Mouse (Mus musculus) lung, embryonic 16.5 days (tissue): ENCODE data around the gene Uqcrc1. TPM values are rescaled to one million over a fixed set of nuclear protein-coding genes. Genes with fewer than 3 reads are reported as not detected.
A peak's percentile ranks its signal among the peaks of the same experiment; 100 is the strongest.

Experiments
- ATAC-seq: fragments of 200-750 bp; cut with Nextera tagmentation; 2 replicates; pipeline ENCODE4 v1.8.0; 2017; ENCODE audit warnings: low read depth, mild to moderate bottlenecking, moderate library complexity
- H3K27ac ChIP-seq: fragments of 300-500 bp; sonication (generic); 2 replicates; pipeline ENCODE4 v1.5.1; 2014; ENCODE audit warnings: mild to moderate bottlenecking, control low read depth, low read length
- H3K27me3 ChIP-seq: fragments of 300-500 bp; sonication (generic); 2 replicates; pipeline ENCODE4 v1.6.1; 2014; ENCODE audit warnings: low read depth, low read length, mixed read lengths; ENCODE audit not compliant: control insufficient read depth, insufficient read depth
- H3K36me3 ChIP-seq: fragments of 300-500 bp; sonication (generic); 2 replicates; pipeline ENCODE4 v1.6.1; 2014; ENCODE audit warnings: low read length; ENCODE audit not compliant: control insufficient read depth, insufficient read depth
- H3K4me1 ChIP-seq: fragments of 300-500 bp; sonication (generic); replicated peaks from 2 replicates; pipeline ENCODE4 v1.6.1; 2014; ENCODE audit warnings: low read length, mixed read lengths; ENCODE audit not compliant: control insufficient read depth, insufficient read depth
- H3K4me2 ChIP-seq: fragments of 300-500 bp; sonication (generic); 2 replicates; pipeline ENCODE4 v1.6.1; 2014; ENCODE audit warnings: low read depth, low read length, control low read depth
- H3K4me3 ChIP-seq: fragments of 300-500 bp; sonication (generic); 2 replicates; pipeline ENCODE4 v1.5.1; 2014; ENCODE audit warnings: mild to moderate bottlenecking, low read length, control low read depth
- H3K9ac ChIP-seq: fragments of 300-500 bp; sonication (generic); 2 replicates; pipeline ENCODE4 v1.6.1; 2014; ENCODE audit warnings: low read length, control low read depth
- H3K9me3 ChIP-seq: fragments of 300-500 bp; sonication (generic); 2 replicates; pipeline ENCODE4 v1.6.1; 2016; ENCODE audit warnings: low read length; ENCODE audit not compliant: control insufficient read depth
- WGBS: fragments of 180-500 bp; shearing (Covaris S2); extraction: QIAGEN DNeasy Blood & Tissue Kit; methylation state at CpG from one replicate; pipeline ENCODE4 v1.1.7; 2014; 5-methylcytosine and 5-hydroxymethylcytosine counted together
- microRNA counts: library from miRNA; unstranded; fragments of <30 nt; microRNA quantifications from one replicate; lab custom pipeline; 2016
- microRNA-seq: library from miRNA; unstranded; fragments of <30 nt; microRNA quantifications from one replicate; pipeline ENCODE4, GENCODE M21; 2016
- polyA plus RNA-seq: library from polyadenylated mRNA; unstranded; fragments of >200 nt; fragmentation: Nextera tagmentation; extraction: Ambion mirVana; gene quantifications from 2 replicates; pipeline ENCODE4 v1.2.1, GENCODE M21; 2015

Gene Uqcrc1
- polyA plus RNA-seq, 1 experiment from 2014 or later = 397 TPM

- no peaks in the 10 kb centered on the region for H3K27me3 ChIP-seq
- peaks cover 28% of the 10 kb centered on the region for H3K4me1 ChIP-seq
- peak overlapping the region; percentile 65 for H3K9ac ChIP-seq
- peak; percentile 6; the same call in 1 of the 2 replicates for ATAC-seq
- 6% methylated on average over 18 of the region's 18 CpGs for WGBS
- peak overlapping the region; percentile 96 for H3K4me2 ChIP-seq
- no peaks in the 10 kb centered on the region for H3K9me3 ChIP-seq
- H3K4me3 ChIP-seq = peak overlapping the region; percentile 67
- no peaks in the 10 kb centered on the region for H3K36me3 ChIP-seq
- H3K27ac ChIP-seq = peak overlapping the region; percentile 64
These were observed 55.6 kb downstream of the Uqcrc1 start for GRCm38 (mm10) chr9:108992085-108992469.

- Histone ChIP-seq H3K27me3 (no peaks in the 10 kb centered on the region), H3K36me3 (no peaks in the 10 kb centered on the region), H3K9me3 (no peaks in the 10 kb centered on the region), H3K4me3 (peak overlapping the region; percentile 67), H3K27ac (peak overlapping the region; percentile 64), H3K4me2 (peak overlapping the region; percentile 96), H3K4me1 (peaks cover 25% of the 10 kb centered on the region), H3K9ac (no peak overlapping the region; the same call in 1 of the 2 replicates)
- 49% methylated on average over 9 of the region's 9 CpGs for WGBS
- no peak for ATAC-seq
These were observed 56.4 kb downstream of the Uqcrc1 start for GRCm38 (mm10) chr9:108992620-108993361.

GRCm38 (mm10) chr9:108996411-108996810 lies 60.0 kb downstream of the Uqcrc1 start:
- Histone ChIP-seq H3K4me2 (no peak overlapping the region), H3K36me3 (no peaks in the 10 kb centered on the region), H3K27me3 (no peaks in the 10 kb centered on the region), H3K4me3 (no peak overlapping the region), H3K9me3 (no peaks in the 10 kb centered on the region), H3K27ac (no peak overlapping the region), H3K4me1 (peaks cover 12% of the 10 kb centered on the region), H3K9ac (no peak overlapping the region)
- WGBS = 60% methylated on average over 9 of the region's 9 CpGs
- ATAC-seq = no peak

GRCm38 (mm10) chr9:108998287-108999166 lies 62.1 kb downstream of the Uqcrc1 start:
- H3K4me2 ChIP-seq = no peak overlapping the region
- no peaks in the 10 kb centered on the region for H3K27me3 ChIP-seq
- no peak overlapping the region for H3K4me3 ChIP-seq
- 72% methylated on average over 19 of the region's 19 CpGs for WGBS
- H3K4me1 ChIP-seq = 0 out of 2 replicates have a peak, but pooled peaks cover 2% of the 10 kb centered on the region
- H3K27ac ChIP-seq = no peak overlapping the region
- no peaks in the 10 kb centered on the region for H3K9me3 ChIP-seq
- ATAC-seq = no peak
- H3K9ac ChIP-seq = no peak overlapping the region
- H3K36me3 ChIP-seq = no peaks in the 10 kb centered on the region

GRCm38 (mm10) chr9:108999167-108999526 lies 62.7 kb downstream of the Uqcrc1 start:
- Histone ChIP-seq H3K4me3 (no peak overlapping the region), H3K27ac (no peak overlapping the region), H3K27me3 (no peaks in the 10 kb centered on the region), H3K9ac (no peak overlapping the region), H3K4me1 (0 out of 2 replicates have a peak, but pooled peaks cover 2% of the 10 kb centered on the region), H3K4me2 (no peak overlapping the region), H3K9me3 (no peaks in the 10 kb centered on the region), H3K36me3 (no peaks in the 10 kb centered on the region)
- no peak for ATAC-seq
- 78% methylated on average over 4 of the region's 4 CpGs for WGBS

MicroRNAs within 50 kb of the gene (microRNA counts, 519-probe panel; counts per million panel counts)
- microRNA mmu-miR-711 (lab: Ali Mortazavi, UCI) = not detected

Small RNA genes within 50 kb of the gene (microRNA-seq; reads per million reads assigned to microRNA genes)
- not detected for gene Mir711

Other genes starting within 250 kb of the Uqcrc1 start
- gene Prkar2a, start 247.3 kb upstream of the Uqcrc1 start, polyA plus RNA-seq = 13.1 and 14.8 TPM in 2 replicates
- 62.1 and 68.1 TPM in 2 replicates for gene Ip6k2, start 152.8 kb upstream of the Uqcrc1 start, polyA plus RNA-seq
- 13.2 and 15.4 TPM in 2 replicates for gene Nckipsd, start 128.3 kb upstream of the Uqcrc1 start, polyA plus RNA-seq
- gene Celsr3, start 110.3 kb upstream of the Uqcrc1 start, polyA plus RNA-seq = 0.11 and 0.14 TPM in 2 replicates
- 10.0 and 11.2 TPM in 2 replicates for gene Slc26a6, start 83.3 kb upstream of the Uqcrc1 start, polyA plus RNA-seq
- 0.78 and 1.1 TPM in 2 replicates for gene Tmem89, start 22.0 kb upstream of the Uqcrc1 start, polyA plus RNA-seq
- 1.3 and 1.5 TPM in 2 replicates for gene Col7a1, start 17.0 kb downstream of the Uqcrc1 start, polyA plus RNA-seq
- not detected in 2 replicates for gene Ucn2, start 49.4 kb downstream of the Uqcrc1 start, polyA plus RNA-seq
- gene Pfkfb4, start 55.1 kb downstream of the Uqcrc1 start, polyA plus RNA-seq = 11.9 and 13.0 TPM in 2 replicates
- gene Shisa5, start 101.9 kb downstream of the Uqcrc1 start, polyA plus RNA-seq = 120 and 126 TPM in 2 replicates
- gene Trex1, start 123.1 kb downstream of the Uqcrc1 start, polyA plus RNA-seq = 12.1 and 13.2 TPM in 2 replicates
- 22.8 and 24.7 TPM in 2 replicates for gene Atrip, start 137.5 kb downstream of the Uqcrc1 start, polyA plus RNA-seq
- gene Ccdc51, start 145.9 kb downstream of the Uqcrc1 start, polyA plus RNA-seq = 11.2 and 13.1 TPM in 2 replicates
- 524 and 545 TPM in 2 replicates for gene Tma7, start 146.0 kb downstream of the Uqcrc1 start, polyA plus RNA-seq
- gene Plxnb1, start 158.8 kb downstream of the Uqcrc1 start, polyA plus RNA-seq = 17.4 and 18.6 TPM in 2 replicates
- not detected in 2 replicates for gene Fbxw21, start 225.4 kb downstream of the Uqcrc1 start, polyA plus RNA-seq